Mouse (Mus musculus): ENCODE measurements at regions not wholly inside any gene's neighbourhood (a gene's known extent, or its start where the extent isn't known, plus 50 kb on each side); places are given as distances from the start of the nearest gene placed in this dataset.

DNA sequence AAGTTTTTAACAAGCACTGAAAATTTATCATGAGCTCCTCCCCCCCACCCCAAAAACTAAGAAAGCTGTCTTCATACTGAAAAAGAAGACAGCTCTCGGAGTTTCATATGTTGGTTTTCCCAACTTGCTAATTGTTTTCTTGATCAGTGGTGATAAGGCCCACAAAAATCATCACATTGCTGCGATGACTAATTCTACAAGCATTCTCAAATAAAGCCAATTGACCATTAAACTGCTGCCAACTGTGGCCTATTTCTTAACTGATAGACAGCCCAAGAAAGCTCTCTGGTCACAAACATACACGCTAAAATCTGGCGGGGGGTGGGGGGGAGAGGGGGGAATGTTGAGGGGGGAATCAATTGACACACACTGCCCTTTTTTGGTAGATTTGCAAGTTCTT lies 345.0 kb upstream of the Acvr2a start:
- DNase-seq = no peak

DNA sequence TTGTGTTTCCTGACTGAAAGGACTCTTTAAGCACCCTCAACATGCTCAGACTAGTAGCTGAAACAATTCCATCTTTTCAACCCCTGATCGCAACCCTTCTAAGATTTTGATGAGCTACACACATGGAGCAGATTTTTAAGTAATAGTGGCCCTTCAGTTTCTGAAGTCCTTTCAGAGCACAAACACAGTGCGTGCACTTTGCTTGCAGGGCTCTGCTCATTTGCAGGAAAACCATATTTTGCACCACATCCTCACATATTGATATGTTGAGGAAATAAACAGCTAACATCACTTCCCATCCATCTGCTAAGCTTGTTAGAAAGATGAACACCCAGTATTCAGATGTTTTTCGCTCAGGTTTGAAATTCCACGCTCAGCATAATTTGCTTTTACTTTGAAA lies 344.6 kb upstream of the Acvr2a start:
- DNase-seq = no peak

- DNase-seq = no peak
These were observed 340.8 kb upstream of the Acvr2a start for GRCm38 (mm10) chr2:48473102-48473501.

DNA sequence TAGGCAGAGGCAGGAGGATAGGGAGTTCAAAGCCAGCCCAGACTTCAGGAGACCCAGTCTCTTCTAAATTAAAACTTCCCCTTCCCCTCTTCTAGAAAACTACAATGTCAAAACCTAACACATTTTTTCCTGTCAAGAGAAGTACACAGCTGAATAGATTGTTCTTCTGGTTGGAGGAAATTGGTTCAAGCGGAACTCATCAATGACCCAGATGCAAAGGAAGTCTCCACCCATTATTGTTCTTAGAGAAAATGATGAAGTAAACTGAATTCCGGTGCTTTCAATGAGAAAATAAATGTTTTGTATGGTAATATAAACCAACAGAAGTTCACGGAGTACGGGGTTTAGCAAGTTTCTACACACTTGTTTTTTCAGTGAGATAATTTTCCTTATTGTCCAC lies 339.3 kb upstream of the Acvr2a start:
- DNase-seq = no peak

DNA sequence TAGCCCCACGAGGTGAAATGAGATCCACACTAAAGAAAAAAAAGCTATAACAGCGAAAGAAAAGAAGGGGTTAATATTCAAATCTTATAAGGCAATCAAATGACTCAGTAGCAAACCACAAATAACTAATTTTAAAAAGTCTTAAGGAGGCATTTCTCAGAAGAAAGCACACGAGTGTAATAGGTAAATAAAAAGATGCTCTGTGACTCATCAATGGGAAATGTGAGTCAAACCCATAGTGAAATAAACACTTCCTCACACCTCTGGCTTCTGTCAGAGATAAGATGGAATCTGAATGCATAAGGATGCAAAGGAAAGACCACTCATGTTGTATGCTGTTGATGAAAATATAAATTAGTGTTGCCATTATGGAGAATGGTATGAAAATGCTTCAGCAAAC lies 337.1 kb upstream of the Acvr2a start:
- no peak for DNase-seq

- DNase-seq = no peak
These were observed 336.6 kb upstream of the Acvr2a start for GRCm38 (mm10) chr2:48477336-48477735.

- DNase-seq = no peak
These were observed 334.3 kb upstream of the Acvr2a start for GRCm38 (mm10) chr2:48479601-48480000.

DNA sequence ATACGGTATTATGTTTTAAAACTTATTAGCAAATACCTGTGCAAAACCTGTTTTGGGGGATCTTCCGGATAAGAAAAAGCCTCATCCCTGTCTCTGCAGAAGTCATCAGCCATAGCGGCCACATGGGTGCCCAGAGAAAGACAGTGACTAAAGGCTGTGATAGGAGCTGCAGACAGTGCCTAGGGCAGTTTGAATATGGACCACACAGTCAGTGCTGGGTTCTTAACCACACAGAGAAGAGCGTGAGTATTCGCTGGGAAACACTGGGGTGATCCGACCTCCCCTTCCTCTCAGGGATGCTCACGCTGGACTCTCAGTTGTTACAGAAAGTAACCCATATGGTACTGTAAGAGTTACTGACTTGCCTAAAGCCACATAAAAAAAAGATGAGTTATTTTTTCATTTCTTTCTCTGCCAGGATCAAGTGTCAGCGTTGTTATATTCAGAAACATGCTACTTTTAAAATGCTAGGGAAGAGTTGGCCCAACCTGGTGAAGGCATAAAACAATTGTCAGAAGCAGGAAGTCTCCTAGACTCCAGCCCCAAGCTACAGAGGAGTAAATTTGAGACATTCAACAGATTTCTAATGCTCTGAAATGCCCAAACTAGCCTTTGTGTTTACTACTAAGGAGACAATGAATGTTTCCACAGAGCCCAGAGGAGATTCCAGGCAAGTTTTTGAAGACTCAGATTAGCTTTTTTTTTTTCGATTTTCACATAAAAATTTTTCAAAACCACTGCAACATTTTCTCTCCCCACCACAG lies 333.3 kb upstream of the Acvr2a start:
- DNase-seq = no peak

DNA sequence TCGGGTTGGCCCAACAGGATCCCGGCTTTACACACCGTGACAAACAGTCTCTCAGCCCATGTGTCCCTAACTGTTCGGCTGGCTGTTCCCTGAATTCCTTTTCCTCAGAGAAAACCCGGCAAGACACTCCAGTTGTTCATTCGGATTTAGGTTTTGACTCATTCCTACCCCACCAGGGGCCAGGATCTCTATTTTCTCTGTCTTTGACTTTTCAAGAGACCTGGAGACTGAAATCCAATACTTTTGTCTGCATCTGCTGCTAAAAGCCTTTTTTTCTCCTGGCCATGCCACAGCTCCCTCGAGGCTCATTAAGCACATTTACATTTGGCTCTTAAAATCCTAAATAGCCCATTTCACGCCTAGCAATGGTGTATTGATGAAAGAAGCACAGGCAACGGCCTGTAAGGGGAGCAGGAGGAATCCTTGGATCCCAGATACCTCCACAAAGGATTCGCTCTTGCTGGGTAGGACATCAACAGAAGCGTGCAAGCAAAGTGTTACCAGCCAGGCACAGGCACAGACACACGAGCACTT lies 332.6 kb upstream of the Acvr2a start:
- DNase-seq = no peak

DNA sequence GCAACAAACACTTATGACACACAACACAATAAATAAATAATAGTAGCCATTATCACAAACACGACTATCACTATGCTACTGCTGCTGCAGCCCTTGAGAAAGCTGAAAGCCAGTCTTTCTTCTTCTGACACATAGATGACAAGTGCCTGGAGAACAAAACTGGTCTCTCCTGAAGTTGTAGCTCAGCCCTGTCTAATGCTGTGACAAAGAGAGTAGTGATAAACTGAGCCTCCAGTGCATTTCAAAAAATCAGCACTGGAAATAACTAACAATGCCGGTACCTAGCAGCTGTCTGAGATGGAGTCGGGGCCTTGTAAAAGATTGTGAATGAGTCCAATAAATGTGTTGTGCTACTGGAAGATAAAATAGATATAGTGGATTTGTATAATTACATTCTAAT lies 320.3 kb upstream of the Acvr2a start:
- DNase-seq = no peak

DNA sequence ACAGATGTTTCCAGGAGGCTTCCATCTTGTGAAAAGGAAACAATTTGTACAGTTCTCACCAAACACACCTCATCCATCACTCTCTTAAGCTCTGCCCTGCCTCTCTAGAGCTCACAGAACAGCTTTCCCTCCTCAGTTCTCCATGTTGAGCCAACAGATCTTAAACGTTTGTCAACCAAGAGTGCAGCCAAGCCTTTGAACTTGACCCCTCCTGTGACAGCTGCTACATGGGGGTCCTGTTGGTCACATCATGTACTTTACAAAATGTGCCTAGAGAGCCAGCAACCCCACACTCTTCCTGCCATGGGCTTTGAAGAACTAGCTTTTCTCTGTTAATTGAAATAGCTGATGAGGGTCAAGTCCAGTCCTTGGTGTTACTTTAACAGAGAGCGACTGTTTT lies 319.8 kb upstream of the Acvr2a start:
- no peak for DNase-seq

GRCm38 (mm10) chr2:48494632-48495031 lies 319.3 kb upstream of the Acvr2a start:
- DNase-seq = no peak

DNA sequence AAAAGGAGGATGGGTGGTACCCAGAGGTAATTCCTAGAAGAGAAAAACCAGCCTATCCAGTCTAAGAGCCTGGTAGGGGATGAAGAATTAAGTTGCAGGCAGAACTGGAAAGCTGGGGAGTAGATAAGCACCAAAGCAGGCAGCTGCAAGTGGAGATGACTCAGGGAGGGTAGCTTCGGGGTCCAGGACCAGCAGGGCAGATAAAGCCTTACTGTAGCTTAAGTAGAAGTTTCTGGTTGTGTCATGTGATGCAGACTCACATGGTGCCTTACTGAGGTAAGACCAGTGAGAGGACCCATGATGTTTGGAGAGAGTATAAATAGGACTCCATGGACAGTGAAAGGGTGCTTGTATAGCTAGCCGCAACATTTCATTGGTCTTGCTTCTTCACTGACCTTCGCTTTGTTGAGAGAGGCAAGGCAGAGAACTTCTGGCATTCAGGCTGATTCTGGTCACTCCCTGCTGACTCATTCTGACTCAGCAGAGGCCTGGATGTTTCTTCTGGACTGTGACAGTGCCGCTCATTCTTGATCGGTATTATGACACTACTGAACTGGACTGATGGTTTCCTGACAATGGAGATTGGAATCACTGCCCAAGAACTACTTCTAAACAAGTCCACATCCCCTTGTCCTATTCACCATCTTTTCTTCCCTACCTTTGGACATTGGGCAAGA lies 315.7 kb upstream of the Acvr2a start:
- no peak for DNase-seq

GRCm38 (mm10) chr2:48499396-48499795 lies 314.5 kb upstream of the Acvr2a start:
- DNase-seq = no peak

- no peak for DNase-seq
These were observed 312.5 kb upstream of the Acvr2a start for GRCm38 (mm10) chr2:48501387-48501786.

DNA sequence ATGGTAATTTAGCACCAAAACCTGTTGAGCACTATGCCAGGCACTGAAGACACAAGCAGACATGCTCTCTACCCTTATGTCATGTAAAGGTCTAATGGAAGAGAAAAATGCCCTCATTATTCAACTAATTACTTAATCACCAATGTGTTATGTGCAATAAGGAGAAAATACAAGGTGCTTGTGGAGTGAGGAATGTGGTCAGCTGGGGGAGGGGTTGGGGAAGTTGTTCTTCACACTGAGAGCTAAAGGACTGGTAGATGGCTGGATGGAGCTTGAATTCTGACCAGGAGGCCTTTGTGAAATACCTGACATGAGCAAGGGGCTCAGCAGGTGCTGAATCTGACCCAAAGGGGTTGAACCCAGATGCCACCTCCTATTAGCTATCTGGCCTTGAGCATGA lies 300.1 kb upstream of the Acvr2a start:
- DNase-seq = no peak

DNA sequence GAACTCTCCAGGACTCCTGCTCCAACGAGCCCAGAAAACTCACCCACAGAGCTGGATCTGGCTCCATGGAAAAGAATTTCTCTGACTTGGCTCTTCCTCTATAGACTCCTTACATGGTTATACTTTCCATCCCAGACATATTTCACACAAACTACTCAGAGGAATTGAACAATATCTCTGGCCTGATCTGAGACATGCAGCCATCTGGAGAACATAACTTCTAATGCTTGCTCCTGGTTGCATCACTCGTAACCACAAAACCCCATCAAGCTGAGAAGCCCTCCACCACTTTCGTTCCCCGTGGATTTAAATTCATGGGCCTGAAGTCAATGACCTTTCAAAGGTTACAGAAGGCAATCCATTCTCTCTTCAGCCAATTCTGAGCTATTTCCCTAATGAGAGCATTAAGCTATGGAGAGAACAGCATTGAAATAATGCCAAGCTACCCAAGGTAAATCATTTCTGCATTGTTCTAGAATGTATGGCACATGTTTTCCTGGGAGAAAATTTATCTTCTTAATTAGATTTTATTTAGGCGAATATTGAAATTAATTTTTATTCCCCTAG lies 294.0 kb upstream of the Acvr2a start:
- no peak for DNase-seq

- DNase-seq = no peak
These were observed 293.4 kb upstream of the Acvr2a start for GRCm38 (mm10) chr2:48520535-48520971.

GRCm38 (mm10) chr2:48535453-48535852 lies 278.5 kb upstream of the Acvr2a start:
- no peak for DNase-seq

DNA sequence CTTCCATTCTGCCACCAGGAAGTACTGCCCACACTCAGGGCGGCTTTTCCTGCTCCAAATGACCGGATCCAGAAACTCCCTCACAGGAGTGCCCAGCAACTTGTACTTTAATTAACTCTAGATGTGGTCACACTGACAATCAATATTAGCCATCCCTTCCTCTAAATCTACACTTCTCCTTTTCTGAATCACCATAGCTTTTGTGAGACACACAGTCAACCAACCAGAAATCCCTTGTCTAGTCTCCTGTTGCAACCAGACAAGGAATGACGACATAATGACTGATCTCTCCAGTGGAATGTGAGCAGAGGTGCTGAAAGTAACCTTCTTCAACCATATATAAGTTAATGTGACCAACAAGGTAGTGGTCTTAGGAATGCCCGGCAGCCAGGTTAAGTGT lies 277.0 kb upstream of the Acvr2a start:
- DNase-seq = no peak

DNA sequence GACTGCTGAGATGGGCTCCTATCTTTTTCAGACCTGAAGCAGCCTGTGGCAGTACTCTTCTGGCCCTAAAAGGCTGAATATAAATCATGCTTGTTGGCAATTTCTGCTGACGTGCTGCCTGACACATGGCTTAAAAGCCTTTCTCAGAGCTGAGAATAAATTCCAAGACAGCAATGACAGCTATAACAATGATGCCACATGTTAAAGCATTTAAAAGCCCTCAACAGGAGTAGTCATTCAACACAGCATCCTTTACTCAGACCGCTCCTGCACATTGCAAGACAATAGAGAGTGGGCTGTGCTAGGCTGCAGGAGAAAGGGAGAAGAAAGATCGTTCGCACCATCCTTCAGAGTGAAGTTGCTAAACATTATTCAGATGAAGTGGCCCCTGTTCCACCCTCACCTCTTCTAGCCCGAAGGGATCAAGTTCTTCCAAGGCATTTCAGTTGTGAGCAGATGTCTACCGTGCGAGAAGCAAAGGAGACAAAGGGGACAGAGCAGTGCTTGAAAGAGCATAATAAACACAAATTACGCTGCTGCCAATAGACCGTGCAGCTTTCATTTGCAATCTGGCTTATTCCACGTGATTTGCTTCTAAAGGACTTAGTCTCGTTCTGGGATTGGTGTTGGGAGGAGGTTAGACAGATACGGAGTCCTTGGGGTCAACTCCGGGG lies 275.1 kb upstream of the Acvr2a start:
- no peak for DNase-seq

DNA sequence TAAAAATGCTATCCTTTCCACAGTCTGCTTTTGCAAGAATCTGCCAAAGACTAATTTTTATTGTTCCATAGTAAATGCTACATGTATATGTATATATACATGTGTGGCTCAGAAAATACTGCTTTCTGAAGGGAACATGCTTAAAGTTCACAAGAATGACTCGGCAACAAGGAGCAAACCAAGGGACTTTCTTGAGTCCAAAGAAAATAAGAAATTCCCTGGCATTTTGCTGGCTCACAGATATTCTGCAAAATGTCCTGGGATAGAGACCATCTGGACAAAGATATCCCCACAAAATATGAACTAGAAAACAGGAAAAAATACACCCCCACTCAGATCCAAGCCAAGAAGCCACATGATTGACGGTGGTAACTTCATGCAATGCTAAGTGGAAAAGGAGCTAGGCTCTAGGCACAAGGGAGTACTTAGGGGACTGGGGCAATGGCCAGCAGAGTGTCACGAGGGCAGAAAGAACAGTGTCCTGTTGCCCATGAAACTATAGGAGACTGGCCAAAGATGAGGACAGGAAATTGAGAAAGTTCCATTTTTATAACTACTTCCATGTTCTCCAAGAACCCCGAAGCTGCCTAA lies 274.3 kb upstream of the Acvr2a start:
- DNase-seq = no peak

GRCm38 (mm10) chr2:48544377-48544776 lies 269.5 kb upstream of the Acvr2a start:
- DNase-seq = no peak

Data from B cell, adult 2 months (primary cell).